Mouse (Mus musculus) forebrain, embryonic 10.5 days (tissue): ENCODE results near the gene Zfp109. TPM values are rescaled to one million over a fixed set of nuclear protein-coding genes. Genes with fewer than 3 reads are reported as not detected.

Experiments used
- DNase-seq: peaks from one replicate; pipeline ENCODE4 v3.0.0-alpha.2; 2017; ENCODE audit warnings: low spot score; ENCODE audit errors: extremely low spot score
- H3K27ac ChIP-seq: fragments of 300-500 bp; sonication (generic); 2 replicates; pipeline ENCODE4 v1.5.1; 2016; ENCODE audit warnings: mild to moderate bottlenecking
- H3K27me3 ChIP-seq: fragments of 300-500 bp; sonication (generic); 2 replicates; pipeline ENCODE4 v1.6.1; 2016; ENCODE audit warnings: mild to moderate bottlenecking; ENCODE audit not compliant: poor library complexity, severe bottlenecking
- H3K36me3 ChIP-seq: fragments of 300-500 bp; sonication (generic); replicated peaks from 2 replicates; pipeline ENCODE4 v1.6.1; 2016; ENCODE audit warnings: mild to moderate bottlenecking, moderate library complexity
- H3K4me1 ChIP-seq: fragments of 300-500 bp; sonication (generic); 2 replicates; pipeline ENCODE4 v1.6.1; 2016
- H3K4me3 ChIP-seq: fragments of 300-500 bp; sonication (generic); 2 replicates; pipeline ENCODE4 v1.5.1; 2016; ENCODE audit warnings: mild to moderate bottlenecking, moderate library complexity
- H3K9me3 ChIP-seq: fragments of 300-500 bp; sonication (generic); 2 replicates; pipeline ENCODE4 v1.6.1; 2016; ENCODE audit warnings: mild to moderate bottlenecking, moderate library complexity
- WGBS: fragments of 180-500 bp; shearing (Covaris S2); methylation state at CpG from one replicate; pipeline ENCODE4 v1.1.7; 2016; 5-methylcytosine and 5-hydroxymethylcytosine counted together
- polyA plus RNA-seq: library from polyadenylated mRNA; unstranded; fragments of >200 nt; fragmentation: Nextera tagmentation; extraction: Ambion mirVana; gene quantifications from 2 replicates; pipeline ENCODE4 v1.2.1, GENCODE M21; 2016

Zfp109 gene
- polyA plus RNA-seq, 1 experiment from 2014 or later = 5.4 TPM

GRCm38 (mm10) chr7:24191361-24191760 is 46.0 kb downstream of the Zfp109 start:
- H3K9me3 ChIP-seq = peaks cover 20% of the 10 kb centered on the region
- H3K4me3 ChIP-seq = no peak overlapping the region
- no peaks in the 10 kb centered on the region for H3K4me1 ChIP-seq
- no peak overlapping the region for H3K27ac ChIP-seq
- H3K27me3 ChIP-seq = no peaks in the 10 kb centered on the region
- peaks cover 37% of the 10 kb centered on the region for H3K36me3 ChIP-seq
- WGBS = 70% methylated on average over 2 of the region's 2 CpGs
- DNase-seq = no peak

GRCm38 (mm10) chr7:24189571-24189944 is 47.8 kb downstream of the Zfp109 start:
- WGBS = 80% methylated on average over 5 of the region's 5 CpGs
- no peak overlapping the region for H3K27ac ChIP-seq
- DNase-seq = no peak

GRCm38 (mm10) chr7:24188901-24189570 is 48.3 kb downstream of the Zfp109 start:
- peaks cover 18% of the 10 kb centered on the region for H3K36me3 ChIP-seq
- no peaks in the 10 kb centered on the region for H3K4me1 ChIP-seq
- no peak overlapping the region for H3K4me3 ChIP-seq
- H3K27ac ChIP-seq = no peak overlapping the region
- 69% methylated on average over 4 of the region's 4 CpGs for WGBS
- no peaks in the 10 kb centered on the region for H3K27me3 ChIP-seq
- H3K9me3 ChIP-seq = peaks cover 11% of the 10 kb centered on the region
- no peak for DNase-seq

More at GRCm38 (mm10) chr7:24189571-24189944, 47.8 kb downstream of the Zfp109 start:
- Histone ChIP-seq H3K36me3 (peaks cover 23% of the 10 kb centered on the region), H3K4me3 (no peak overlapping the region), H3K9me3 (peaks cover 16% of the 10 kb centered on the region), H3K27me3 (no peaks in the 10 kb centered on the region), H3K4me1 (no peaks in the 10 kb centered on the region)

- no peak overlapping the region for H3K27ac ChIP-seq
- peaks cover 5% of the 10 kb centered on the region for H3K36me3 ChIP-seq
- DNase-seq = no peak
- H3K27me3 ChIP-seq = no peaks in the 10 kb centered on the region
- H3K9me3 ChIP-seq = no peaks in the 10 kb centered on the region
- no peak overlapping the region for H3K4me3 ChIP-seq
- 73% methylated on average over 1 of the region's 1 CpGs for WGBS
- H3K4me1 ChIP-seq = no peaks in the 10 kb centered on the region
Measured at GRCm38 (mm10) chr7:24187611-24188010, 49.7 kb downstream of the Zfp109 start.

Other genes starting within 250 kb of the Zfp109 start
- gene V1rd19, start 235.9 kb downstream of the Zfp109 start, polyA plus RNA-seq = not detected in 2 replicates
- not detected in 2 replicates for gene Vmn1r183, start 184.3 kb downstream of the Zfp109 start, polyA plus RNA-seq
- gene Zfp180, start 155.6 kb downstream of the Zfp109 start, polyA plus RNA-seq = 27.9 and 28.4 TPM in 2 replicates
- gene Zfp112, start 125.2 kb downstream of the Zfp109 start, polyA plus RNA-seq = 3.3 and 4.0 TPM in 2 replicates
- 12.3 and 13.1 TPM in 2 replicates for gene Zfp235, start 103.4 kb downstream of the Zfp109 start, polyA plus RNA-seq
- 4.9 and 6.3 TPM in 2 replicates for gene Zfp114, start 62.5 kb downstream of the Zfp109 start, polyA plus RNA-seq
- 9.2 and 11.3 TPM in 2 replicates for gene Zfp111, start 26.1 kb downstream of the Zfp109 start, polyA plus RNA-seq
- 2.2 and 2.7 TPM in 2 replicates for gene Zfp108, start 17.2 kb upstream of the Zfp109 start, polyA plus RNA-seq
- 7.1 and 9.6 TPM in 2 replicates for gene Zfp93, start 32.9 kb upstream of the Zfp109 start, polyA plus RNA-seq
- 39.6 and 41.9 TPM in 2 replicates for gene Zfp61, start 63.7 kb upstream of the Zfp109 start, polyA plus RNA-seq
- 12.9 and 13.2 TPM in 2 replicates for gene Zfp94, start 79.1 kb upstream of the Zfp109 start, polyA plus RNA-seq
- gene Tescl, start 96.4 kb upstream of the Zfp109 start, polyA plus RNA-seq = 0.17 TPM in 1 of 2 replicates, not detected in the other
- gene Lypd5, start 111.6 kb upstream of the Zfp109 start, polyA plus RNA-seq = not detected in 2 replicates
- 3.8 and 5.1 TPM in 2 replicates for gene Kcnn4, start 132.7 kb upstream of the Zfp109 start, polyA plus RNA-seq
- gene Smg9, start 162.1 kb upstream of the Zfp109 start, polyA plus RNA-seq = 26.5 and 28.5 TPM in 2 replicates
- not detected in 2 replicates for gene Irgc1, start 214.7 kb upstream of the Zfp109 start, polyA plus RNA-seq
- gene Plaur, start 224.9 kb upstream of the Zfp109 start, polyA plus RNA-seq = 1.1 and 1.3 TPM in 2 replicates
- gene Cadm4, start 244.5 kb upstream of the Zfp109 start, polyA plus RNA-seq = 9.3 and 10.0 TPM in 2 replicates